In the genomic region with DNA sequence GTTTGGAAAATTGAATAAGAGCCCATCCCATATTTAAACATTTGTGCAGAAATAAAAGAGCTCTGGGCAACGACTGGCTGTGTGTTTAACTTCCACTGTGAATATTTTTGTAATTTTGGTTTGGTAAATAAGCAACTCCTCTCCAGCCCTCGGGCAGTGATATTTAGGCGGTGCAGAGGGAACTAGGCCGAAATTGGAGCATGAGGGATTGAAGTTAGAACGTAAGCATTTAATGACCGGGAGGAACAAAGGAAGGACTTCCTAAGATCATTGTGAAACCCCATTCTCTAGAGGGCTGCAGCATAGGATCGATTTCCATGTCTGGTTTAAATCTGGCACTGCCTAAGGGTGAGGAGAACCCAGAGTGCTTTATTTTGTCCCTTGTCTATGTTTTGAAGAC, we compare ENCODE assay signal across 22 mouse cellular contexts. TPM values are rescaled to one million over a fixed set of nuclear protein-coding genes. Genes with fewer than 3 reads are reported as not detected.
DNase-seq lines count a peak whose midpoint lies in the region; ATAC-seq and TF ChIP-seq lines count a peak whose summit lies in the region.
"Had no signal": no experiment of that assay in that cellular context is flagged by ENCODE, and none has a peak within 500 bp of the region (broad histone marks: within the 10 kb centered on the region; RNA-seq: fewer than 3 reads in every experiment).

No protein-coding gene starts in this region.

- ATAC-seq in liver, postnatal 0 days = no peak
- ATAC-seq in liver, embryonic 11.5 days (replicated peaks; ENCODE audit: low FRiP score) = no peak
- ATAC-seq in embryonic facial prominence, embryonic 12.5 days (ENCODE audit: insufficient number of reproducible peaks, insufficient read depth, low FRiP score, low TSS enrichment) = no peak
- no peak for ATAC-seq in stomach, embryonic 15.5 days (ENCODE audit: insufficient read depth, low FRiP score, low read depth)
- ATAC-seq in erythroblast, adult 5-6 weeks (replicated peaks; ENCODE audit: low FRiP score, poor library complexity, severe bottlenecking) = no peak

- no peaks in the 10 kb centered on the region for H3K27me3 ChIP-seq in liver, postnatal 0 days (ENCODE audit: insufficient read depth, low read length)
- no peaks in the 10 kb centered on the region for H3K27me3 ChIP-seq in liver, embryonic 11.5 days (replicated peaks; ENCODE audit: control insufficient read depth, insufficient read depth, low read length)
- no peaks in the 10 kb centered on the region for H3K27me3 ChIP-seq in embryonic facial prominence, embryonic 12.5 days
- H3K27me3 ChIP-seq in stomach, embryonic 15.5 days (replicated peaks) = no peaks in the 10 kb centered on the region
- H3K27me3 ChIP-seq: forebrain, embryonic 12.5 days; hindbrain, embryonic 15.5 days; intestine, embryonic 15.5 days; neural tube, embryonic 15.5 days had no signal

- 70% methylated on average over 7 of the region's 7 CpGs for WGBS in liver, postnatal 0 days (ENCODE audit: insufficient replicate concordance)
- 78% methylated on average over 7 of the region's 7 CpGs for WGBS in liver, embryonic 11.5 days
- WGBS in embryonic facial prominence, embryonic 12.5 days = 19% methylated on average over 7 of the region's 7 CpGs
- 64% methylated on average over 7 of the region's 7 CpGs for WGBS in stomach, embryonic 15.5 days

- no peak for DNase-seq in liver, postnatal 0 days
- DNase-seq in liver, embryonic 11.5 days (ENCODE audit: low spot score) = no peak
- no peak for DNase-seq in cerebellum, postnatal 36 days
- DNase-seq: cerebellum, adult 11-12 months; cerebellum, postnatal 10 days; layer of hippocampus, postnatal 36 days; liver; thymus, postnatal 25 days had no signal

- H3K4me2 ChIP-seq in liver, postnatal 0 days (ENCODE audit: low read depth, low read length) = no peak overlapping the region
- no peak overlapping the region for H3K4me2 ChIP-seq in liver, embryonic 11.5 days
- H3K4me2 ChIP-seq in embryonic facial prominence, embryonic 12.5 days (replicated peaks) = no peak overlapping the region
- H3K4me2 ChIP-seq in stomach, embryonic 15.5 days = no peak overlapping the region
- H3K4me2 ChIP-seq: forebrain, embryonic 12.5 days; heart, embryonic 11.5 days; hindbrain, embryonic 15.5 days; intestine, embryonic 15.5 days; midbrain, embryonic 11.5 days; neural tube, embryonic 15.5 days had no signal

- TF ChIP-seq EP300 in liver, postnatal 0 days (IDR thresholded peaks at IDR 0.05; ENCODE audit: low read depth) = no peak

- H3K4me1 ChIP-seq in liver, postnatal 0 days (ENCODE audit: insufficient read depth) = no peaks in the 10 kb centered on the region
- H3K4me1 ChIP-seq in liver, embryonic 11.5 days (replicated peaks; ENCODE audit: control insufficient read depth, insufficient read depth, low read length) = no peaks in the 10 kb centered on the region
- H3K4me1 ChIP-seq in brown adipose tissue, adult 24 weeks (ENCODE audit: control insufficient read depth, insufficient read depth, insufficient read length, low read length) = no peaks in the 10 kb centered on the region
- peaks cover 11% of the 10 kb centered on the region; the same call in 1 of the 2 replicates for H3K4me1 ChIP-seq in embryonic facial prominence, embryonic 12.5 days
- no peaks in the 10 kb centered on the region for H3K4me1 ChIP-seq in stomach, embryonic 15.5 days
- H3K4me1 ChIP-seq: forebrain, embryonic 12.5 days; hindbrain, embryonic 15.5 days; intestine, embryonic 15.5 days; neural tube, embryonic 15.5 days had no signal

- peak overlapping the region; percentile 30; the same call in 1 of the 2 replicates for H3K27ac ChIP-seq in liver, postnatal 0 days (ENCODE audit: low read depth)
- no peak overlapping the region for H3K27ac ChIP-seq in liver, embryonic 11.5 days (ENCODE audit: low read depth, low read length)
- H3K27ac ChIP-seq in brown adipose tissue, adult 24 weeks (replicated peaks; ENCODE audit: low read depth, low read length) = peak overlapping the region; percentile 23
- H3K27ac ChIP-seq in embryonic facial prominence, embryonic 12.5 days = peak overlapping the region; percentile 12; the same call in 1 of the 2 replicates
- H3K27ac ChIP-seq in stomach, embryonic 15.5 days = peak overlapping the region; percentile 50; the same call in 1 of the 2 replicates
- H3K27ac ChIP-seq: forebrain, embryonic 12.5 days; hindbrain, embryonic 15.5 days; neural tube, embryonic 15.5 days had no signal

- no peaks in the 10 kb centered on the region for H3K36me3 ChIP-seq in liver, postnatal 0 days (replicated peaks; ENCODE audit: insufficient read depth, low read length)
- H3K36me3 ChIP-seq in liver, embryonic 11.5 days (ENCODE audit: control insufficient read depth, insufficient read depth, low read length) = no peaks in the 10 kb centered on the region
- no peaks in the 10 kb centered on the region for H3K36me3 ChIP-seq in embryonic facial prominence, embryonic 12.5 days
- no peaks in the 10 kb centered on the region for H3K36me3 ChIP-seq in stomach, embryonic 15.5 days
- H3K36me3 ChIP-seq: forebrain, embryonic 12.5 days; hindbrain, embryonic 15.5 days; intestine, embryonic 15.5 days; neural tube, embryonic 15.5 days had no signal

- H3K9ac ChIP-seq in liver, postnatal 0 days (replicated peaks) = no peak overlapping the region
- H3K9ac ChIP-seq in liver, embryonic 11.5 days (ENCODE audit: low read depth, low read length) = no peak overlapping the region
- no peak overlapping the region for H3K9ac ChIP-seq in embryonic facial prominence, embryonic 12.5 days
- H3K9ac ChIP-seq in stomach, embryonic 15.5 days = no peak overlapping the region
- H3K9ac ChIP-seq: forebrain, embryonic 12.5 days; hindbrain, embryonic 15.5 days; intestine, embryonic 15.5 days; neural tube, embryonic 15.5 days had no signal

- TF ChIP-seq CTCF in liver, postnatal 0 days (IDR thresholded peaks at IDR 0.05; ENCODE audit: low read depth) = no peak

- no peaks in the 10 kb centered on the region for H3K9me3 ChIP-seq in liver, postnatal 0 days (ENCODE audit: low read length)
- no peaks in the 10 kb centered on the region for H3K9me3 ChIP-seq in liver, embryonic 11.5 days (ENCODE audit: control insufficient read depth, low read length)
- no peaks in the 10 kb centered on the region for H3K9me3 ChIP-seq in embryonic facial prominence, embryonic 12.5 days
- no peaks in the 10 kb centered on the region for H3K9me3 ChIP-seq in stomach, embryonic 15.5 days
- H3K9me3 ChIP-seq: forebrain, embryonic 12.5 days; hindbrain, embryonic 15.5 days; intestine, embryonic 15.5 days; neural tube, embryonic 15.5 days had no signal

- H3K4me3 ChIP-seq in liver, postnatal 0 days (ENCODE audit: low read depth, low read length) = no peak overlapping the region
- H3K4me3 ChIP-seq in liver, embryonic 11.5 days (ENCODE audit: low read depth, low read length) = no peak overlapping the region
- H3K4me3 ChIP-seq in brown adipose tissue, adult 24 weeks (ENCODE audit: insufficient read depth, low read depth, low read length) = no peak overlapping the region
- H3K4me3 ChIP-seq in embryonic facial prominence, embryonic 12.5 days = no peak overlapping the region
- no peak overlapping the region for H3K4me3 ChIP-seq in stomach, embryonic 15.5 days (replicated peaks)
- H3K4me3 ChIP-seq: erythroblast, embryonic 14.5 days; forebrain, embryonic 12.5 days; hindbrain, embryonic 15.5 days; intestine, embryonic 15.5 days; neural tube, embryonic 15.5 days had no signal

RNA-seq across cellular contexts. Expression of a gene that starts 41.6 kb away (rescaled TPM):
- polyA plus RNA-seq in liver, postnatal 0 days (2015; fragmentation: Nextera tagmentation; extraction: Ambion mirVana) = 3.5 and 3.9 TPM in 2 replicates
- polyA plus RNA-seq in liver, embryonic 11.5 days (2014; fragmentation: Nextera tagmentation; extraction: Ambion mirVana) = 14.2 and 16.4 TPM in 2 replicates
- polyA plus RNA-seq in brown adipose tissue, adult 24 weeks (2012; ENCODE audit: insufficient read depth, insufficient read length, missing spikeins) = 24.6 and 51.6 TPM in 2 replicates
- 56.8 and 63.7 TPM in 2 replicates for polyA plus RNA-seq in embryonic facial prominence, embryonic 12.5 days (2016; fragmentation: Nextera tagmentation; extraction: Ambion mirVana)
- polyA plus RNA-seq in stomach, embryonic 15.5 days (2015; fragmentation: Nextera tagmentation; extraction: Ambion mirVana) = 39.7 and 45.1 TPM in 2 replicates
- total RNA-seq in erythroblast, adult 5-6 weeks (2015; ENCODE audit: low replicate concordance) = not detected in 2 replicates
- not detected in 2 replicates for total RNA-seq in erythroblast, adult 5-6 weeks (2017; ENCODE audit: low replicate concordance)
- total RNA-seq: hematopoietic stem cell, adult 5-6 weeks; megakaryocyte progenitor cell, adult 5-6 weeks; MEL had no signal
